Mouse (Mus musculus) kidney, adult 2 months (tissue): ENCODE results near the gene Slc16a9.

Experiments used
- CTCF ChIP-seq: fragments of 200-500 bp; conservative IDR thresholded peaks from 2 replicates; pipeline ENCODE4 v1.5.1; 2011; ENCODE audit warnings: low read depth, mild to moderate bottlenecking, control low read depth, low read length, moderate library complexity, mixed read lengths; ENCODE audit not compliant: insufficient read depth, insufficient read length
- POLR2A ChIP-seq: fragments of 200-500 bp; IDR thresholded peaks from one replicate; pipeline ENCODE4 v1.6.1; 2011; ENCODE audit warnings: low read depth, low read length, control low read depth

DNA sequence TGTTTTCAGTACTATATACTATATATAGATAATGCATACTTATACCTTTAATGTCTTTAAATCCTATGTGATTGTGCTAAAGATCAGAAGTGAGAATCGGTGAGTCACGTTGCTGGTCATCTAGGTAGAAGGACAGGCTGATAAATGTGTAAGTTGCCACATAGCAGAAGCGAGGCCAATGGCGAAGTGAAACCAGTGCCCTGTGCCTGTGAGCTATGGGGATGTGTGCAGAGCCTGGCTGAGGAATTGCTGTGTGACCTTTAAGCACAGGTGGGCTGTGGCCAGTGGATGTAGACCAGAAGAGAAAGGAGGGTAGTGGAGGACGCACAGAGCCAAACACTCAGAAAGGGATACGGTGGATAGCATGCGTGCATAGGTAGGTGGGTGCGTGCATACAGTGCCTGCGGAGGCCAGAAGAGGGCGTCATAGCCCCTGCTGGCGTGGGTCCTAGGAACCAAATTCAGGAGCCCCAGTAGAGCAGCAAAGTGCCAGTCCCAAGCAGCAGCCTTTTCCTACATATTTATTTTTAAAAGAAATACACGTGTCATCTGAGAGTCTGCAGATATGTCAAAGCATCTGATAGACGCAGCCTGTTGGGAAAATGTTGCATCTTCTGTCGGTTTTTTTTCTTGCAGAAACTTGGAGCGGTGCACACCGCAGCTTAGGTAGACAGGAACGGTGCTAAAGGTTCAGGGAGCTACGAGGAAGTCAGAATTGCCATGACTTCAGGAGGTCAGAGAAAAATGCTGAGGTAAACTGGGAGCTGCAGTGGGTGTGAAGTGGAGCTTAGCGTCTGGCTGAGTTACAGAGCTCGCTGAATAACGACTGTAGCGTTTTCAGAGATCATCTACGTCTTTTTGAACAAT, 23.9 kb downstream of the Slc16a9 start:
- TF ChIP-seq CTCF: no peak
- TF ChIP-seq POLR2A: no peak
